Mouse (Mus musculus) large intestine, adult 2 months (tissue): ENCODE results near the gene Retreg2. TPM values are rescaled to one million over a fixed set of nuclear protein-coding genes. Genes with fewer than 3 reads are reported as not detected.

Experiments
- polyA plus RNA-seq: library from polyadenylated mRNA; depleted of rRNA; stranded (reverse); fragments of >200 nt; gene quantifications from 2 replicates; pipeline ENCODE4 v1.2.3, GENCODE M21; 2012; rRNA removed

Retreg2 gene
- polyA plus RNA-seq, 1 experiment: 93.9 TPM

Other genes starting within 250 kb of the Retreg2 start
- gene Cryba2, start 249.6 kb upstream of the Retreg2 start, polyA plus RNA-seq: 0.63 and 1.3 TPM in 2 replicates
- gene Cfap65, start 207.2 kb upstream of the Retreg2 start, polyA plus RNA-seq: 0.09 and 0.25 TPM in 2 replicates
- 45.0 and 78.1 TPM in 2 replicates for gene Ihh, start 191.1 kb upstream of the Retreg2 start, polyA plus RNA-seq
- 4.8 and 5.6 TPM in 2 replicates for gene Nhej1, start 17.6 kb upstream of the Retreg2 start, polyA plus RNA-seq
- gene Slc23a3, start 8.9 kb upstream of the Retreg2 start, polyA plus RNA-seq: 1.1 and 1.3 TPM in 2 replicates
- gene Cnppd1, start 67 bp upstream of the Retreg2 start, polyA plus RNA-seq: 45.8 and 53.7 TPM in 2 replicates
- gene Zfand2b, start 25.9 kb downstream of the Retreg2 start, polyA plus RNA-seq: 80.6 and 93.3 TPM in 2 replicates
- gene Abcb6, start 37.6 kb downstream of the Retreg2 start, polyA plus RNA-seq: 24.0 and 27.5 TPM in 2 replicates
- gene Ankzf1, start 49.4 kb downstream of the Retreg2 start, polyA plus RNA-seq: 19.2 and 27.4 TPM in 2 replicates
- 72.2 and 107 TPM in 2 replicates for gene Atg9a, start 49.4 kb downstream of the Retreg2 start, polyA plus RNA-seq
- gene Glb1l, start 68.0 kb downstream of the Retreg2 start, polyA plus RNA-seq: 2.1 and 4.4 TPM in 2 replicates
- 221 and 258 TPM in 2 replicates for gene Stk16, start 68.1 kb downstream of the Retreg2 start, polyA plus RNA-seq
- gene Tuba4a, start 77.1 kb downstream of the Retreg2 start, polyA plus RNA-seq: 121 and 164 TPM in 2 replicates
- not detected in 2 replicates for gene A630095N17Rik, start 89.3 kb downstream of the Retreg2 start, polyA plus RNA-seq
- gene Dnajb2, start 93.6 kb downstream of the Retreg2 start, polyA plus RNA-seq: 19.4 and 20.1 TPM in 2 replicates
- gene Ptprn, start 121.7 kb downstream of the Retreg2 start, polyA plus RNA-seq: 6.4 and 6.5 TPM in 2 replicates
- 14.0 and 17.7 TPM in 2 replicates for gene Resp18, start 135.6 kb downstream of the Retreg2 start, polyA plus RNA-seq
- 250 and 500 TPM in 2 replicates for gene Dnpep, start 175.2 kb downstream of the Retreg2 start, polyA plus RNA-seq
- 353 and 360 TPM in 2 replicates for gene Des, start 217.6 kb downstream of the Retreg2 start, polyA plus RNA-seq
- 20.6 and 22.7 TPM in 2 replicates for gene Speg, start 232.5 kb downstream of the Retreg2 start, polyA plus RNA-seq